Mouse (Mus musculus): ENCODE measurements around the gene Rlf. TPM values are rescaled to one million over a fixed set of nuclear protein-coding genes. Genes with fewer than 3 reads are reported as not detected.

The Rlf gene
- 6.6 and 7.1 TPM in 2 replicates for polyA plus RNA-seq (2012; rRNA removed)

DNA sequence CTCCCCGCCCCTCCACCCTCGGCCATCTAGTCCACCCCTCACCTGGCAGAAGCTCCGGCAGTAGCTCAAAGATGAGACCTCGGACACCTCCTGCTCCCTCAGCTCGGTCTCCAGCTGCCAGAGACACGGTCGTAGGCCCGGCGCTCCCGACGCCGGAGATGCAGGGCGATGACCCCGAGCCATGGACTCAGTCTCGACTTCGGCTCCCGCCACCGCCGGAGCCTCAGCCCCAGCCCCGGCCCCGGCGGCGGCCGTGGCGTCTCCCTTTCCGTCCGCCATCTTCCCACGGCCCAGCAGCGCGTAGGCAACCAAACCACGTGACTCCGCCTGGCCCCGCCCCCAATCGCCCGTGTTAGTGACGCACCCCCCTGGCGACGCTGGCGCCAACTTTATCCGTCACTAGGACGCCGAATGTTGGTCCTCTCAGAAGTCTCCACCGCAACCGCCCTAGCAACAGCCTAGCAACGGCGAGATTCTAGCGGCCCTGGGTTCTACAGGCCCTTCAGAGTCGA, at the start of gene Rlf:
Gene Rlf, minus strand, starts transcription at position 292 of the 512 bp plus-strand sequence.
- DNase-seq, result peak; percentile 99
- TF ChIP-seq POLR2A (IDR thresholded peaks at IDR 0.05; ENCODE audit: control insufficient read depth, extremely low read depth, insufficient read depth, low read length, poor library complexity), result peak; percentile 87
- no peak for TF ChIP-seq CTCF (IDR thresholded peaks at IDR 0.05; ENCODE audit: borderline replicate concordance, control insufficient read depth, extremely low read depth, insufficient read depth, low read length, poor library complexity)
- Histone ChIP-seq H3K36me3 (ENCODE audit: control insufficient read depth, insufficient read depth, low read length) (no peaks in the 10 kb centered on the region), H3K27ac (ENCODE audit: control insufficient read depth, insufficient read depth, low read length) (no peak within 1 kb of the TSS), H3K4me3 (ENCODE audit: control insufficient read depth, insufficient read depth, low read length) (peak within 1 kb of the TSS; percentile 74), H3K27me3 (ENCODE audit: control insufficient read depth, insufficient read depth, low read length) (no peaks in the 10 kb centered on the region), H3K4me1 (replicated peaks; ENCODE audit: control insufficient read depth, insufficient read depth, low read length) (peaks cover 5% of the 10 kb centered on the region)
- WGBS, result under 1% methylated on average over 48 of the region's 48 CpGs

DNA sequence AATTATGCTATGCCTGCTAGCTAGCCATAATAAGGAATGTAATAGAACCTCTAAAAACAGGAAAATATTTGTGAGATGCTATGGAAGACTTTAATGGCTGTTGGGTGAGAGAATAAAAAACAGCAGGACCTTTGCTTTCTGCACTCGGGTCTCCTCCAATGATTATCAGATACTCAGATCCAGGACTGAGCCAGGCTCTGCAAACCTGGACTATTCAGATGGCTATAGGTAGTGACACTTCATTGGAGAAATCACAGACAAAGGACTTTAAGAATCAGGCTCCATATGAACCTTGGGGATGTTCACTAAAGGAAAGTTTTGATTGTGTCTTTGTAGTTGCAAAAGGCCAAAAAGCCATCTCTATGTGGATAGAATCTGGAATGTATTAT, 26.7 kb upstream of the Rlf start:
- no peaks in the 10 kb centered on the region for H3K27me3 ChIP-seq (ENCODE audit: control insufficient read depth, insufficient read depth, low read length)
- H3K36me3 ChIP-seq (ENCODE audit: control insufficient read depth, insufficient read depth, low read length), result no peaks in the 10 kb centered on the region
- no peak for DNase-seq
- no peak for TF ChIP-seq POLR2A (IDR thresholded peaks at IDR 0.05; ENCODE audit: control insufficient read depth, extremely low read depth, insufficient read depth, low read length, poor library complexity)
- TF ChIP-seq CTCF (IDR thresholded peaks at IDR 0.05; ENCODE audit: borderline replicate concordance, control insufficient read depth, extremely low read depth, insufficient read depth, low read length, poor library complexity), result no peak
- no peaks in the 10 kb centered on the region for H3K4me1 ChIP-seq (replicated peaks; ENCODE audit: control insufficient read depth, insufficient read depth, low read length)
- no peak overlapping the region for H3K4me3 ChIP-seq (ENCODE audit: control insufficient read depth, insufficient read depth, low read length)
- 97% methylated on average over 1 of the region's 1 CpGs for WGBS
- no peak overlapping the region for H3K27ac ChIP-seq (ENCODE audit: control insufficient read depth, insufficient read depth, low read length)

DNA sequence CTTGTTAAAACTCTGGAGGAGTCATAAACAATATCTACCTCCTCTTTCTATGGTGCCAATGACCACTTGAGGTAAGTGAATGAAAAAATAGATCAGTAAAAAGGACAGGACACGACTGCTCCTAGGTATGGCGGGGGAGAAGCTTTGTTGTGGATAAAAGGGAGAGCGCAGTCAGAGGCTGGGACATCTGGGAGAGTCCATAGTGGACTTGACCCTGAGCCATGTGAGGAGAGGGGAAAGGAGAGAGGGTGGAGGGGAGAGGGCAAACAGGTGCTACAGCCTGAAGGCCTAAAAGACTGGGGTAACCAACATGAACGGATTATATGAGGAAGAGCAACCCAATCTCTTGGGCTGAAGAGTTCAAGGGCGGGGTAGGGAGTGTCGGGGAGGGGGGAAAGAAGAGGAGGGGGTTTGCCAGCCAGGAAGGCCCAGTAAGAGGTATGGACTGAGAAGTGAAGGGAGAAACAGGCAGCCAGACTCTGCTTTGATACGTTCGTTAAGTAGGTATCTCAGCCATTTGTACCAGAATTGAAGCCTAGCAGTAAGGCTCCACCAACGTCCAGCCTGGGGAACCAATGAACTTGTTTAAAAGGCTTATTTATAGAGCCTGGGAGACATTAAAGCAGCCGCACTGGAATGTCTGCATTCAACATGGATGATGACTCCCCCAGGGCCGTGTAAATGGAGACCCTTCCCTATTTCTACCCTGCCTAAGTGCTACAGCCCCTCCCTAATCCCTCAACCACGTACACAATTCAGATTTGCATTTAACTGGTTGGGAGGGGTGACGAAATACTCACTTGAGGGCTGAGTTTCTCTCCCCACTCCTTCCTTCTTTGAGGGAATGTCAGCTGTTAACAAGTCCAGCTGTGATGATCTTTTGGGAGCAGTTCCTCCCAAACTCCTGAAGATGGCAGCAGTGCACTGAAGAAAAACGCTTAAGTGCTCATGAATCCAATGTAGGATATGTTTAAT, 26.0 kb upstream of the Rlf start:
- no peaks in the 10 kb centered on the region for H3K27me3 ChIP-seq (ENCODE audit: control insufficient read depth, insufficient read depth, low read length)
- H3K36me3 ChIP-seq (ENCODE audit: control insufficient read depth, insufficient read depth, low read length), result no peaks in the 10 kb centered on the region
- 63% methylated on average over 14 of the region's 14 CpGs for whole genome bisulfite sequencing
- DNase-seq, result no peak
- no peaks in the 10 kb centered on the region for H3K4me1 ChIP-seq (replicated peaks; ENCODE audit: control insufficient read depth, insufficient read depth, low read length)
- no peak overlapping the region for H3K27ac ChIP-seq (ENCODE audit: control insufficient read depth, insufficient read depth, low read length)
- no peak overlapping the region for H3K4me3 ChIP-seq (ENCODE audit: control insufficient read depth, insufficient read depth, low read length)
- TF ChIP-seq POLR2A (IDR thresholded peaks at IDR 0.05; ENCODE audit: control insufficient read depth, extremely low read depth, insufficient read depth, low read length, poor library complexity), result no peak
- TF ChIP-seq CTCF (IDR thresholded peaks at IDR 0.05; ENCODE audit: borderline replicate concordance, control insufficient read depth, extremely low read depth, insufficient read depth, low read length, poor library complexity), result no peak

DNA sequence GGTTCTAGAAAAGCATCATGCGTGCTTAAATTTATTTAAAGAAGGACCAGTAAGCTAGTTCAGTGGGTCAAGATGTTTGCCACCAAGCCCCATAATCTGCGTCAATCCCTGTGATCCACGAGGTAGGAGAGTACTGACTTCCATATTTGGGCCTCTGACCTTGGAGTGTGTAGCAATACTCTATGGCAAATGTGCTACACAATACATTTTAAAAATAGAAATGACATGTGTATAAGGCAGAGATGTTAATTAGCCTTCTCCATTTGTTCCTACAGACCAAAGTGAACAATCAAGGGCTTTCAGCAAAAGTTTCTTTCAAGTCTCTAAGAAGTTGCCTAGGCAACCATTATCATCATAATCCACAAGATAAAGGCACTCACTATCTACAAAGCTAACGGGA, 25.0 kb upstream of the Rlf start:
- no peak for TF ChIP-seq CTCF (IDR thresholded peaks at IDR 0.05; ENCODE audit: borderline replicate concordance, control insufficient read depth, extremely low read depth, insufficient read depth, low read length, poor library complexity)
- no peak for TF ChIP-seq POLR2A (IDR thresholded peaks at IDR 0.05; ENCODE audit: control insufficient read depth, extremely low read depth, insufficient read depth, low read length, poor library complexity)
- WGBS, result 87% methylated on average over 4 of the region's 4 CpGs
- Histone ChIP-seq H3K4me3 (ENCODE audit: control insufficient read depth, insufficient read depth, low read length) (no peak overlapping the region), H3K27ac (ENCODE audit: control insufficient read depth, insufficient read depth, low read length) (no peak overlapping the region), H3K27me3 (ENCODE audit: control insufficient read depth, insufficient read depth, low read length) (no peaks in the 10 kb centered on the region), H3K36me3 (ENCODE audit: control insufficient read depth, insufficient read depth, low read length) (no peaks in the 10 kb centered on the region), H3K4me1 (replicated peaks; ENCODE audit: control insufficient read depth, insufficient read depth, low read length) (no peaks in the 10 kb centered on the region)
- no peak for DNase-seq

DNA sequence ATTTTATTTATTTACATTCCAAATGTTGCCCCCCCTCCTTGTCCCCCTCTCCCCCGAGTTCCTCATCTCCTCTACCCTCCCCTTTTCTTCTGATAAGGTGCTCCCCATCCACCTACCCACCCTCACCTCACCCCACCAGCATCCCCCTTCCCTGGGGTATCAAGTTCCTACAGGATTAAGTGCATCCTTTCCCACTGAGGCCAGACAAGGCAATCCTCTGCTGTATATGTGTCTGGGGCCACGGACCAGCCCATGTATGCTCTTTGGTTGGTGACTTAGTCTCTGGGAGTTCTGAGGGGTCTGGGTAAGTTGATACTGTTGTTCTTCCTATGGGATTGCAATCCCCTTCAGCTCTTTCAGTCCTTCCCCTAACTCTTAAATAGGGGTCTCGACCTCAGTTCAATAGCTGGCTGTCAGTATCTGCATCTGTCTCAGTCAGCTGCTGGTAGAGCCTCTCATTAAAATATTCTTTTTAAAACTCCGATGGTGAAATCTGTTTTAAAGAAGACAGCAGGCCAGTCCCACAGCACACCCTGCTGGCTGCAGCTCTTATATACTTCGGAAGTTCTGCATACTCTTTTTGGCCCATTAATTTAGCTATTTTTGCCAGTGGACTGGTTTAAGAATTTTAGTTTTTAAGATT, 17.0 kb upstream of the Rlf start:
- H3K36me3 ChIP-seq (ENCODE audit: control insufficient read depth, insufficient read depth, low read length), result no peaks in the 10 kb centered on the region
- H3K27ac ChIP-seq (ENCODE audit: control insufficient read depth, insufficient read depth, low read length), result no peak overlapping the region
- DNase-seq, result peak; percentile 49
- TF ChIP-seq POLR2A (IDR thresholded peaks at IDR 0.05; ENCODE audit: control insufficient read depth, extremely low read depth, insufficient read depth, low read length, poor library complexity) (no peak), CTCF (IDR thresholded peaks at IDR 0.05; ENCODE audit: borderline replicate concordance, control insufficient read depth, extremely low read depth, insufficient read depth, low read length, poor library complexity) (no peak)
- peaks cover 7% of the 10 kb centered on the region for H3K4me1 ChIP-seq (replicated peaks; ENCODE audit: control insufficient read depth, insufficient read depth, low read length)
- WGBS, result 5% methylated on average over 5 of the region's 5 CpGs
- H3K4me3 ChIP-seq (ENCODE audit: control insufficient read depth, insufficient read depth, low read length), result no peak overlapping the region
- H3K27me3 ChIP-seq (ENCODE audit: control insufficient read depth, insufficient read depth, low read length), result no peaks in the 10 kb centered on the region

DNA sequence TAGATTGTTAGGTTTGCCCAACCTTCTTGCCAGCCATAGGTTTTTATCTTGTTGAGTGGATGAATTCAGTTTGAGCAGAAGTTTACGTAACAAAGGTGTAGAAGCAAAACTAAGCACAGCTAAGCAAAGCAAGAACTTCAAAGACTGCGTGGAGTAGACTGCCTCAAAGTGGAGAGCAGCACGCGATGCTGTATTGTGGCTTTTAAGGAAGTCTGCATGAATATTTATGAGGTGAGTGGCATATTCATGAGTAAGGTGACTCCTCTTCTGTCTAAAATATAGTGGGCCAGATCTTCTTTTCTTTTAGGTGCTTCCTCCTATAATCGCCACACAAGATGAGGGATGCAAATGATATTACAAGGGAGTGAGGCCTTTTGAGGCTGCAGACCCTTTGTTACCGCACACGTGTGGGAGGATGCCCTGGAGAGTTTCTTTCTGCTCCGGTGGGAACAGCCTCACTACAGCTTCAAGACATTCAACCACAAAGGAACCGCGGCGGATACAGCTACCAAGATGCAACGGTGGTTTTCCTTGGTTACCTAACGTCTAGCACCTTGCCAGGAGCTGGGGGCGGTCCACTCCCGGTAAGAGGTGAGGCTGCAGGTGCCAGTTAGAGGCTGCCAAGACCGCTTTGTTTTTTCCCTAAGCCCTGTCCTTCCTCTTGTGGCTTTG, 16.2 kb upstream of the Rlf start:
- WGBS, result under 1% methylated on average over 16 of the region's 16 CpGs

More for the DNA sequence above, 16.2 kb upstream of the Rlf start:
- Histone ChIP-seq H3K27me3 (ENCODE audit: control insufficient read depth, insufficient read depth, low read length) (no peaks in the 10 kb centered on the region), H3K27ac (ENCODE audit: control insufficient read depth, insufficient read depth, low read length) (0 out of 2 replicates have a peak overlapping the region, but pooled peaks have one; percentile 3), H3K36me3 (ENCODE audit: control insufficient read depth, insufficient read depth, low read length) (no peaks in the 10 kb centered on the region), H3K4me3 (ENCODE audit: control insufficient read depth, insufficient read depth, low read length) (peak overlapping the region; percentile 32), H3K4me1 (replicated peaks; ENCODE audit: control insufficient read depth, insufficient read depth, low read length) (peaks cover 7% of the 10 kb centered on the region)
- peak; percentile 59 for DNase-seq
- no peak for TF ChIP-seq CTCF (IDR thresholded peaks at IDR 0.05; ENCODE audit: borderline replicate concordance, control insufficient read depth, extremely low read depth, insufficient read depth, low read length, poor library complexity)
- no peak for TF ChIP-seq POLR2A (IDR thresholded peaks at IDR 0.05; ENCODE audit: control insufficient read depth, extremely low read depth, insufficient read depth, low read length, poor library complexity)
